In the genomic region with DNA sequence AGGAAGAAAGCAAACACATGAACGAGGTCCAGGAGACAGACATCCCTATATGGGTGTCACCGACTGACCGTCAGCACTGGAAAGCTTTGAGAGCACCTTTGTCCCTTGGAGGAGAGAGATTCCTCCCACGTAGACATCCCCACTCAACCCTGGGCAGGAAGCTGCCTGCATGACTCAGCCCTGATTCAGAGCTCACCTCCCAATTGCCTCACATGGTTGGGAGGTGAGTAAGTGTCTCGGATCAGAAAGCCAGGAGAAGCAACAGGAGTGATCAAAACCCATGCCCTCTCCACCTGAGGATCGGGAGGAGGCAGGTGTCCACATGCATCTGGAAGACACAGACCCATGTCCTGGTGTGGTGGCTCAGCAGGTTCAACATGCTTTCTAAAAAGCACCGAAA, we compare ENCODE assay signal across 13 mouse cellular contexts. TPM values are rescaled to one million over a fixed set of nuclear protein-coding genes. Genes with fewer than 3 reads are reported as not detected.
DNase-seq lines count a peak whose midpoint lies in the region; ATAC-seq and TF ChIP-seq lines count a peak whose summit lies in the region.
"Had no signal": no experiment of that assay in that cellular context is flagged by ENCODE, and none has a peak within 500 bp of the region (broad histone marks: within the 10 kb centered on the region; RNA-seq: fewer than 3 reads in every experiment).

No protein-coding gene starts in this region.

- H3K9ac ChIP-seq in kidney, postnatal 0 days (ENCODE audit: low read depth, low read length) = no peak overlapping the region
- no peak overlapping the region for H3K9ac ChIP-seq in heart, postnatal 0 days (replicated peaks; ENCODE audit: low read depth, low read length)
- H3K9ac ChIP-seq in midbrain, embryonic 13.5 days (replicated peaks) = no peak overlapping the region
- H3K9ac ChIP-seq: lung, embryonic 15.5 days had no signal

- no peak overlapping the region for H3K4me3 ChIP-seq in kidney, postnatal 0 days (replicated peaks; ENCODE audit: low read depth, low read length)
- no peak overlapping the region for H3K4me3 ChIP-seq in heart, postnatal 0 days (ENCODE audit: low read depth, low read length)
- no peak overlapping the region for H3K4me3 ChIP-seq in midbrain, embryonic 13.5 days (replicated peaks)
- H3K4me3 ChIP-seq: lung, embryonic 15.5 days; megakaryocyte, embryonic 14.5 days had no signal

- no peak for DNase-seq in frontal cortex, postnatal 36 days (ENCODE audit: low spot score in 2 of 2)
- DNase-seq in kidney, postnatal 0 days (ENCODE audit: low spot score) = no peak
- no peak for DNase-seq in kidney, adult 11 months
- DNase-seq in CD4-positive helper T cell, adult 2 months (ENCODE audit: low read depth, low spot score) = peak; percentile 17
- DNase-seq in heart, postnatal 0 days (ENCODE audit: low spot score) = no peak
- no peak for DNase-seq in adrenal gland, postnatal 10 days
- DNase-seq: cerebellum, adult 9-11 months; liver; thymus, postnatal 4 days had no signal

- peak; percentile 48 for ATAC-seq in frontal cortex, adult (ENCODE audit: low TSS enrichment)
- ATAC-seq in kidney, postnatal 0 days (replicated peaks; ENCODE audit: low FRiP score, low read depth) = no peak
- no peak for ATAC-seq in heart, postnatal 0 days (ENCODE audit: insufficient read depth, low read depth)
- no peak for ATAC-seq in midbrain, embryonic 13.5 days

- H3K4me1 ChIP-seq in kidney, postnatal 0 days (replicated peaks; ENCODE audit: insufficient read depth, low read length) = peaks cover 21% of the 10 kb centered on the region
- peaks cover 58% of the 10 kb centered on the region for H3K4me1 ChIP-seq in heart, postnatal 0 days (ENCODE audit: control insufficient read depth, insufficient read depth)
- 0 out of 2 replicates have a peak, but pooled peaks cover 3% of the 10 kb centered on the region for H3K4me1 ChIP-seq in midbrain, embryonic 13.5 days (replicated peaks)

- no peaks in the 10 kb centered on the region for H3K9me3 ChIP-seq in kidney, postnatal 0 days (replicated peaks; ENCODE audit: low read length)
- no peaks in the 10 kb centered on the region for H3K9me3 ChIP-seq in heart, postnatal 0 days (replicated peaks; ENCODE audit: control insufficient read depth, low read length)
- H3K9me3 ChIP-seq in midbrain, embryonic 13.5 days = no peaks in the 10 kb centered on the region
- H3K9me3 ChIP-seq: lung, embryonic 15.5 days had no signal

- peak overlapping the region; percentile 71 for H3K27ac ChIP-seq in kidney, postnatal 0 days
- peak overlapping the region; percentile 64 for H3K27ac ChIP-seq in heart, postnatal 0 days (ENCODE audit: low read depth)
- no peak overlapping the region for H3K27ac ChIP-seq in midbrain, embryonic 13.5 days
- H3K27ac ChIP-seq: lung, embryonic 15.5 days had no signal

- TF ChIP-seq EP300 in heart, postnatal 0 days (IDR thresholded peaks at IDR 0.05; ENCODE audit: low read depth) = no peak

- H3K27me3 ChIP-seq in kidney, postnatal 0 days (ENCODE audit: insufficient read depth, low read length) = no peaks in the 10 kb centered on the region
- H3K27me3 ChIP-seq in heart, postnatal 0 days (ENCODE audit: control insufficient read depth, insufficient read depth, low read length) = no peaks in the 10 kb centered on the region
- H3K27me3 ChIP-seq in midbrain, embryonic 13.5 days = 0 out of 2 replicates have a peak, but pooled peaks cover 3% of the 10 kb centered on the region
- H3K27me3 ChIP-seq: lung, embryonic 15.5 days had no signal

- TF ChIP-seq CTCF in kidney, postnatal 0 days (IDR thresholded peaks at IDR 0.05; ENCODE audit: low read depth) = no peak
- TF ChIP-seq CTCF in heart, postnatal 0 days (IDR thresholded peaks at IDR 0.05; ENCODE audit: low read depth) = no peak

- WGBS in kidney, postnatal 0 days = 55% methylated on average over 7 of the region's 7 CpGs
- WGBS in heart, postnatal 0 days = 46% methylated on average over 7 of the region's 7 CpGs
- 79% methylated on average over 7 of the region's 7 CpGs for WGBS in midbrain, embryonic 13.5 days

- H3K36me3 ChIP-seq in kidney, postnatal 0 days (ENCODE audit: insufficient read depth, low read length) = no peaks in the 10 kb centered on the region
- H3K36me3 ChIP-seq in heart, postnatal 0 days (replicated peaks; ENCODE audit: control insufficient read depth, insufficient read depth, low read length) = peaks cover 15% of the 10 kb centered on the region; the same call in 1 of the 2 replicates
- H3K36me3 ChIP-seq in midbrain, embryonic 13.5 days = no peaks in the 10 kb centered on the region
- H3K36me3 ChIP-seq: lung, embryonic 15.5 days had no signal

- H3K4me2 ChIP-seq in kidney, postnatal 0 days (ENCODE audit: low read length) = no peak overlapping the region
- no peak overlapping the region for H3K4me2 ChIP-seq in heart, postnatal 0 days (ENCODE audit: low read depth, low read length)
- H3K4me2 ChIP-seq in midbrain, embryonic 13.5 days (replicated peaks) = no peak overlapping the region
- H3K4me2 ChIP-seq: lung, embryonic 15.5 days had no signal

RNA-seq across cellular contexts. Expression of a gene that starts 28.2 kb away (rescaled TPM):
- 135 and 145 TPM in 2 replicates for polyA plus RNA-seq in kidney, postnatal 0 days (2015; fragmentation: Nextera tagmentation; extraction: Ambion mirVana)
- 2,555 and 2,942 TPM in 2 replicates for total RNA-seq in heart, postnatal 0 days (2014; rRNA removed; ENCODE audit: low replicate concordance)
- 974 and 1,129 TPM in 2 replicates for polyA plus RNA-seq in heart, postnatal 0 days (2015; fragmentation: Nextera tagmentation; extraction: Ambion mirVana)
- 10 to 100 TPM; 16.3 to 20.8 TPM for total RNA-seq in adrenal gland, postnatal 10 days (2021)
- polyA plus RNA-seq in midbrain, embryonic 13.5 days (2015; fragmentation: Nextera tagmentation; extraction: Ambion mirVana) = 10.2 and 11.2 TPM in 2 replicates

Comparison
In these comparisons a context has a peak if more than half of its experiments do, and no peak if none do; other contexts are left out.
1. RNA of a gene that starts 28.2 kb away (polyA plus RNA-seq): 974 to 1,129 TPM in heart, postnatal 0 days and 135 to 145 TPM in kidney, postnatal 0 days; 10.2 to 11.2 TPM in midbrain, embryonic 13.5 days; every median in the first group is over 10 times any median in the second.